Mouse (Mus musculus) layer of hippocampus, adult 8-10 months (tissue): ENCODE results near the gene Stk38l. TPM values are rescaled to one million over a fixed set of nuclear protein-coding genes. Genes with fewer than 3 reads are reported as not detected.

Experiments
- DNase-seq, 2 experiments: peaks; one replicate each; pipeline ENCODE4 v3.0.0; 2022; ENCODE audit warnings: low spot score in 2 of 2
- total RNA-seq, 4 experiments: library from RNA; stranded (reverse); gene quantifications; 2 replicates each; pipeline ENCODE4 v1.2.4; 2022

Stk38l gene
- 10 to 100 TPM; 23.6 to 29.2 (median 24.9) TPM for total RNA-seq

- peak; percentile 91 to 94 for DNase-seq
These were observed at the start of gene Stk38l for GRCm38 (mm10) chr6:146724581-146725383. Stk38l (plus strand) TSS chr6:146724995.

- DNase-seq: no peak
These were observed 47.9 kb upstream of the Stk38l start for GRCm38 (mm10) chr6:146676904-146677303.

DNA sequence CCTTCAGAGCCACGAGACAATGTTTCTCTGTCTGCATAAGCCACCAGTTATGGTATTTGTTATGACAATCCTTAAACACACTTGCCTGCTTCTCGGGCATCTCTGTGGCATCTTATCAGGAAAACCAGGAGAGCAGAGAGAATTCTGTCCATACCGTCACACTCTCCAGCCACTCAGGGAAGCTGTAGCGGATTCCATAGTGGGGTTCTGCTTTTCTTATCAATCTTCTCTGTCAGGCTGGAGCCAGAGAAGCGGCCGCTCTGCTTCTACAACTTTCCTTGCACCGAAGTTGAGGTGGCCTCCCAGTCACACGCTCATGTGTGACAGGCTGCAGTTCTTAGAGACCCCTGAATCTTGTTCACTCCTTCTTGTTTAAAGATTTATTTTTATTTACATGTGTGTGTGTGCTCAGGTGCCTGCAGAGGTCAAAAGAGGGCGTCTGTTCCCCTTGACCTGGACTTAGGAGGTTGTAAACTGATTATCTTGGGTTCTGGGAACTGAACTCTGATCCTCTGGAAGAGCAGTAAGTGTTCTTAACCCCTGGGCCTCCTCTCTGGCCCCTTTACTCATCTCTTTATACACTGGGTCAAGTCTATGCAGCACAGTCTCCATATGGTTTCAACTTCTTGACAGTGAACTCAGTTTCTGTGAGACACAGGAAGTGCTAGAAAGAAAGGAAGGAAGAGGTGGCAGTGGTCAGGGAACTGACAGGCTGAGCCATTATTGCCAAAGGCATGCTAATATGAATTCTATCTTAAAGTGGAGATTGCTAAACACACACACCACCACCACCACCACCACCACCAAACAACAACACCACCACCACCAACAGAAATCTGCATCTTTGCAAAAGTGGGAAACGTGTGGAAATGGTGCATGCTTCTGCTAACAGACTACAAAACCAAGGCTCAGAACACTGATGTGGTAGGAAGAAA, 46.4 kb upstream of the Stk38l start:
- no peak for DNase-seq

- DNase-seq: no peak
These were observed 40.9 kb upstream of the Stk38l start for GRCm38 (mm10) chr6:146683881-146684280.

GRCm38 (mm10) chr6:146685781-146686308, 39.0 kb upstream of the Stk38l start:
- DNase-seq: peak in 1 of 2 experiments; percentile 23

GRCm38 (mm10) chr6:146686463-146687196, 38.2 kb upstream of the Stk38l start:
- no peak for DNase-seq

DNA sequence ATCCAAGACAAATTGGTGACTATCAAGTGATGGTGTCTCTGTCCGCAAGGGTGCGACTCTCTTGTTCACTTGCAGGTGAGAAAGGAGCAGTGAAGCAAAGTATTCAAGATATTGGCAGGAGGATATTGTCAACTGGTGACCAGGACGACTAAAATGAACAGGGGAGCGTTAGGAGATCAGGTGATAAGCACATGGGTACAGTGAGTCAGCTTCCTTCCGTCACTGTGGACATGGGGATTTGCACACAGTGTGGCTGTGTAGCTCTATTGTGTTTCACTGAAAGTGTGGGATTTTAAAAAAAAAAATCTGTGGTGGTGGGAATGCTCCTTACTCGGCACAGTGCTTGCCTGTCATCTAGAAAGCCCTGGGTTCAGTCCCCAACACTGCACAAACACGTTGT, 36.8 kb upstream of the Stk38l start:
- DNase-seq: no peak

GRCm38 (mm10) chr6:146688861-146689260, 35.9 kb upstream of the Stk38l start:
- no peak for DNase-seq

DNA sequence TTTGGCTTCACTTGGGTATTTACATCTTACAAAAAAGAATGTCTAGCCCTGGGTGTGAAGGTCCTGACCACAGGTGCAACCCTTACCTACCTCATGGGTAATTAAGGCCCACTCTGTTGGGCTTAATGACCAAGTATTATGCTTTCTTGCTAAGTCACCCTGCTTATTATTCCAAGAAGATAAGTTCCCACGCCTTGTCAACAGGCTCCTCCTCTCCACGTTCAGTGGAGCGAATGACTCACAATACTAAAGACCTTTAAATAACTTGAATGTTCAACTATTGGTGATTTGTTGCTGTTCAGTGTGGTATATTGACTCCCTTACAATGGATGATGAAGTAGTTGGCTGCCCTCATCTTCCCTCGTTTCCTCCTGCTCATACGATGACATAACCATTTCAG, 27.0 kb upstream of the Stk38l start:
- DNase-seq: no peak

GRCm38 (mm10) chr6:146698376-146698775, 26.4 kb upstream of the Stk38l start:
- DNase-seq: no peak

GRCm38 (mm10) chr6:146700461-146700860, 24.3 kb upstream of the Stk38l start:
- no peak for DNase-seq

DNA sequence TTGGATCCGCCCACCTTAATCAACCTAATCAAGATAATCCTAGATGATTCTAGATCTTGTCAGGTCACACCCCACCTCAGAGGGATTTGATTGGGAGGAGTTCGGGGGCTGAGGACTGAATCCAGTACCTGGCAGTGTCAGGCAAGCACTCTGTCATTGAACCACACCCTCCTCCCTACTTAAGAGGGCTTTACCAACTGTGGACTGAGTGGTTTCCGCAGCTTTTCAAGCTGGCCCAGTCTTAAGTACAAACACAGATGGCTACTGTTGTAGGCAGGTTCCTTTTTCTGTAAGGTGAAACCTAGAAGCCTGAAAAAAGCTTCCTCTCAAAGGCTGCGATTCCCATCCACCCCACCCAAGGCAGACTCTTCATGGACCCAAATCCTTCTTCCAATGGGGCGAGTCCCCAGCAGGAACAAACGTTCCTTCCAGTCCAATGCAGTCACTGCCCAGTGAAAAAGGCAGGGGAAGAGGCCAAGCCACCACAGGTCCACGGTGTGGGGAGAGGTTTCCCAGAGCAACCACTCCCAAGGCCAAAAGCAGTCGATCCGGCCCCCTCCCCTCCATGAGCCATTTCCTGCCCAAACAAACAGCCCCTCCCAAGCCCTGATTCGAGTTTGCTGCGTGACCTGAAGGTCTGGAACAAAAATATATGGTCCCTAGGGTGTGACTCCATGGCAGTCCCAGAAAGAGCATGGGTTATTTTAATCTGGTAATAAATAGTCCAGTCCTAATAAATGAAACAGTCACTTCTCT, 22.5 kb upstream of the Stk38l start:
- DNase-seq: no peak

DNA sequence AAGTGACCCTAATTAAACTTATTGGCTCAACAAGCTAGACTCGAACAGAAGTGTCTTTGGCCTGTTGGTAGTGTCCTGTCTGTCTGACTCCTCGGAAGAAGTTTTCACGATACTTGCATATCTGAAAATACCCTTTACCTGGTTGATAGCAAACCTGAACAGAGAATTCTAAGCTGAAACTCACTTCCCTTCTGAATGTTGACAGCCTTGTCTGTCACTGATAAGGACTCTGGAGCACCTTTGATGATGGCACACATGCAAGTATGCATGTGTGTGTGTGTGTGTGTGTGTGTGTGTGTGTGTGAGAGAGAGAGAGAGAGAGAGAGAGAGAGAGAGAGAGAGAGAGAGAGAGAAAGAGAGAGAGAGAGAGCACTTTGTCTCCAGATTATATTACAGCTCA, 21.4 kb upstream of the Stk38l start:
- DNase-seq: no peak

- DNase-seq: no peak
These were observed 19.2 kb upstream of the Stk38l start for GRCm38 (mm10) chr6:146705631-146706030.

DNA sequence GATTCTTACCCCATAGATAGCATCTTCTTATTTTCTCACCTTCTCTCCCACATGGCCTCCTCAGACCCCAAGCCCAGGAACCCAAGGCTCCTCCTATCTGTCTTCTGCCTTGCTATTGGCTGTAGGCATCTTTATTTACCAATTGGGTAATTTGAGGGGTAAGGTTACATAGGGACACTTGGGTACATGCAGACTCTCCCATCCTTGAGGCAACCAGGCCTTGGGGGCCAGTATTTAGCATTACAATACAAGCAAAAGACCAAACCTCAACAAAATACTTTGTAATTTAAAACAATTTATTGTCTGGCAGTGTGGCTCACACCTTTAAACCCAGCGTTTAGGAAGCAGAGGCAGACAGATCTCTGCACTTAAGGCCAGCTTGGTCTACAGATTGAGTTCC, 5.2 kb upstream of the Stk38l start:
- DNase-seq: no peak

GRCm38 (mm10) chr6:146723805-146724204, 990 bp upstream of the Stk38l start:
- DNase-seq: no peak

DNA sequence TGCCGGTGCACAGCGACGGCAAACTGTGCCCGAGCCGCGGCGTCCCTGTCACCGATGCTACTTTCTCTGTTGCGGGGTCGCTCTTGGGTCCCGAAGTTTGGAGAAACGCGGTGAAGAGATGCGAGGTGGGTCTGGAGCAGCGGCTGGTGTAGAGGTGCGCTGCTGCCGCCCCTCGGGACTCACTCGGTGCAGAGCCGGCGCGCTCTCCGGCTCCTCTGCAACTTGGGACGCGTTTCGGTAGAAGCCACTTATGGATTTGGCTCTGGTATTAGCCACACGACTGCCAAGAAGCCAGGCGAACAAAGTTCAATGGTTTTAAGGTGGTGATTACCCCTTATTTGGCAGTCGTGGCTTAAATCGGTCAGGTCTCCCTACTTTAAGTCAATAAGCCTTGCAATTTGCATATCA, 593 bp downstream of the Stk38l start:
- DNase-seq: no peak

DNA sequence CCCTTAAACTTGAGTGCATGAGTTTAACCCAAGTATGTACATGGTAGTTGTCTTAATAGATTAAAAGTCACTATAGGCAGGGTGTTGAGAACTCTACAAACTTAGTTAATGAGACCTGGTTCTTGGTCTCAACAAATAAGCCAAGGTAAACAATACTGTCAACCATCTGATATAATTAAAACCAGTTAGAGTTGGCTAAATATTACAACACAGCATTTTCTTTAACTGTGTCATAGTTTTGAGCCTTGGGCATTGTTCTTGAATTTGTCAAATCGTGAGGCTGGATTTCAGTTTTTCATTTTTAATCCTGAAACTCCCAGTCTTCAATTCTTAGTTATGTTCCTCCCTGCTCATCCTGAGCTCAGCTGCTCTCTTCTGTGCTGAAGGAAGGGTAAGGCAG, 6.2 kb downstream of the Stk38l start:
- DNase-seq: no peak

DNA sequence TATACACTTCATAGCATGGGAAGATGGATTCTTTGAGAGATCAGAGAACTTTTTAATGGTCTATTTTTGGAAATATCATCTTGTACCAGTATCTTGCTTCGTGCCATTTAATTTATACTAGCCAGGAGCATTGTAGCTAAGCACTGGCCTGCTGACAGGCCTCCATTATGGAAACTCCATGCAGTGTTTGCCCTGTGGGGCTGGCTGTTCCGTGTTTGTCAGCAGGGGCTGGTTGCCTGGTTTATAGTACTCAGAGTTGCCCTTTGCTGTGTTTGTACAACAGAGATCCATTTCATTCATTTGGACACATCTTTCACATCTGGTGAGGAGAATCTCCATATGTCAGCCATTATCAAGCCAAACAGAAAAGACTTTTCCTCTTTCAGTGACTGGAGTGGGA, 6.9 kb downstream of the Stk38l start:
- DNase-seq: no peak

GRCm38 (mm10) chr6:146732232-146732631, 7.4 kb downstream of the Stk38l start:
- DNase-seq: no peak

- no peak for DNase-seq
These were observed 7.9 kb downstream of the Stk38l start for GRCm38 (mm10) chr6:146732676-146733075.
